Mouse (Mus musculus) right cerebral cortex, postnatal 36 days (tissue): ENCODE measurements at regions not wholly inside any gene's neighbourhood (a gene's known extent, or its start where the extent isn't known, plus 50 kb on each side); places are given as distances from the start of the nearest gene placed in this dataset.
"Not testable (repeated sequence)": the region's sequence is repeated elsewhere in the genome, so short reads cannot be mapped to it uniquely, and the experiment has no call there.

ENCODE experiments used
- DNase-seq, 2 experiments: peaks; one replicate each; pipeline ENCODE4 v3.0.0; 2022; ENCODE audit warnings: low spot score in 2 of 2, mixed read lengths in 1 of 2

DNA sequence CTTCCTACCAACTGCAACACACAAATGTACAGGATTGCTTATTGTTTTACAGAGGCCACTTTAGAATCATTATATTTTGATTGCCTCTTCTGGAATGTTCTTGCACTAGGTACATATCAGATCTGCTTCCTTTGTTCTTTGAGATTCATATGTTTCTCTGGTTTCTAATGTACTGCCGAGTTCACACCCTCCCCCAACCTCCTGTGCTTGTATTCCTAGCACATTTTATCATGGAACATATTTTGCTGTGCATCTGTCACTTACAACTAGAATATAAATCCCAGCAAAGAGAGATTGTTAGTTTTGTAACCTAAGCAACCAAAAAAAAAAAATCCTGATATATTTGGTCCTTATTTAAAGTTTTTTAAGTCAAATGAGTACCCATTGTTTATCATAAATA lies 141.4 kb upstream of the Lrp1b start:
- DNase-seq = peak in 1 of 2 experiments; percentile 15

DNA sequence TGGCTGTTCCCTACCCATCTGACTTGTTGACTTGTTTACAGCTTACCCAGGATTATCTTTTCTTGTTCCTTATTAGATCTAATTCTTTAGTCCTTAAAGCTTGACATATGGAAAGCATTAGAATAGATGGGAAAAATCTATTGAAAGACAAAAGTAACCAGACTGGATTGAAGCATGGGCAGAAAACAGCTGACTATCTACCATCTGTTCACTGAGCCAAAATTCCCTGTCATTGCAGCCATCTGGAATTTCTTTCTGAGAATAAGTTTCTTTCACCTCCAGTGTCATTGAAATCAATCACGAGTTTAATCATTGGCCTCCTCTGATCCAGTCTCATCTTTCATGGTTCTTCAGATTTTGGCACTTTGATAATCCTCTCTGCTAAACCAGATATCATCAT lies 130.6 kb upstream of the Lrp1b start:
- no peak for DNase-seq

DNA sequence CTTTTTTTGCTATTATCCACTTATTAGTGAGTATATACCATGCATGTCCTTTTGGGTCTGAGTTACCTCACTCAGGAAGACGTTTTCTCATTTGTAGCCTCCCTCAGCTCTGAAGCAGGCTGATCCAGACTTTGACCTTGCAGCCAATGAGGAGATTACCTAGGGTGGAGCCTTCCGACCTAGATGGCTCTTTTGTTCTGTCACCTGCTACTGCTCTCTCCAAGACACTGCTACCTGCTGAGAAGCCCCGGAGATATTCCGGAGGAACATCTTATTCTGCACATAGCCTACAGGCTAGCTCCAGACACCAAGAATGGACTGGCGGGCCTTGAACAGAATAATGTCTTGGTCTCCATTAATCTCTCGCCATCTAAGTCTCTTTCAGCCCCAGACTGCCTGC lies 87.1 kb upstream of the Lrp1b start:
- DNase-seq = not testable (repeated sequence)
